Mouse (Mus musculus): Measurements from ENCODE around the gene Tanc2. TPM values are rescaled to one million over a fixed set of nuclear protein-coding genes. Genes with fewer than 3 reads are reported as not detected.
A peak's percentile ranks its signal among the peaks of the same experiment; 100 is the strongest.

The Tanc2 gene
- polyA plus RNA-seq, 1 experiment, result 2.6 TPM

DNA sequence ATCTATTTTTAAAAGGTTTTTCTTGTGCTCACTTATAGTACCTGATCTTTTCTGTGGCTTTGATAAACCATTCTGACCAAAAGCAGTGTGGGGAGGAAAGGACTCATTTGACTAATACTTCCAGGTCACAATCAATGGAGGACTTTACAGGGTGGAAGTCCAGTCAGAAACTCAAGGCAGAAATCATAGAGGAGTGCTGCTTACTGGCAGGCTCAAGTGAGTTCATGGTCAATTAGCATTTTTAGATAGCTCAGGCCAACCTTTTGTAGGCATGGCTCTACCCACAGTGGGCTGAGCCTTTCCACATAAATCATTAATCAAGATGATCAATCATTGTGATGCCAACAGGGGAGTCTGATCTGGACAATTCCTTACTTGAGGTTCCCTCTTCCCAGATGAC is 12.4 kb downstream of the Tanc2 start:
- H3K27ac ChIP-seq (ENCODE audit: control insufficient read depth, insufficient read depth, low read length), result no peak overlapping the region
- H3K36me3 ChIP-seq (ENCODE audit: control insufficient read depth, insufficient read depth, low read length), result no peaks in the 10 kb centered on the region
- no peak overlapping the region for H3K4me3 ChIP-seq (ENCODE audit: control insufficient read depth, insufficient read depth, low read length)
- DNase-seq, result no peak
- no peak for TF ChIP-seq POLR2A (IDR thresholded peaks at IDR 0.05; ENCODE audit: control insufficient read depth, extremely low read depth, insufficient read depth, low read length, poor library complexity)
- no peak for TF ChIP-seq CTCF (IDR thresholded peaks at IDR 0.05; ENCODE audit: borderline replicate concordance, control insufficient read depth, extremely low read depth, insufficient read depth, low read length, poor library complexity)
- no peaks in the 10 kb centered on the region for H3K4me1 ChIP-seq (replicated peaks; ENCODE audit: control insufficient read depth, insufficient read depth, low read length)
- no peaks in the 10 kb centered on the region for H3K27me3 ChIP-seq (ENCODE audit: control insufficient read depth, insufficient read depth, low read length)

DNA sequence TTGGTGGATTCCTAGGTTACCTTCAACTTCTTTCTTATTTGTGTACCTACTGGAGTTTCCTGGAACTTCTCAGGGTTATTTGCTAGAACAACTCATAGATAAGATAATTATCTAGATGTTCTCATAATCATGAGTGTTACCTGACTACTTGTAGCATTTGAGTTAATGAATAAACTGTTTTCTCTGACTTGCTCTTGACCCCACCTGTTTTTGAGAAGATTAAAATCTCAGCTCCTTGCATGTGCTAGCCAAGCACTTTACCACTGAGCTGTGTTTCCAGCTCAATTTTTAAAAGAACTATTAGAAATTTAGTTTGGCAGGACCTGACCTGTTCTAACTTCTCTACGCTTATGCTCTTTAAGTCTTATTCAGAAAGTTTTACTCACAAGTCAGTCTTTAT is 36.4 kb downstream of the Tanc2 start:
- no peak for DNase-seq
- Histone ChIP-seq H3K27me3 (ENCODE audit: control insufficient read depth, insufficient read depth, low read length) (no peaks in the 10 kb centered on the region), H3K27ac (ENCODE audit: control insufficient read depth, insufficient read depth, low read length) (no peak overlapping the region), H3K4me3 (ENCODE audit: control insufficient read depth, insufficient read depth, low read length) (no peak overlapping the region), H3K4me1 (replicated peaks; ENCODE audit: control insufficient read depth, insufficient read depth, low read length) (no peaks in the 10 kb centered on the region), H3K36me3 (ENCODE audit: control insufficient read depth, insufficient read depth, low read length) (no peaks in the 10 kb centered on the region)
- no peak for TF ChIP-seq POLR2A (IDR thresholded peaks at IDR 0.05; ENCODE audit: control insufficient read depth, extremely low read depth, insufficient read depth, low read length, poor library complexity)
- TF ChIP-seq CTCF (IDR thresholded peaks at IDR 0.05; ENCODE audit: borderline replicate concordance, control insufficient read depth, extremely low read depth, insufficient read depth, low read length, poor library complexity), result no peak
- WGBS, result 93% methylated on average over 1 of the region's 1 CpGs

DNA sequence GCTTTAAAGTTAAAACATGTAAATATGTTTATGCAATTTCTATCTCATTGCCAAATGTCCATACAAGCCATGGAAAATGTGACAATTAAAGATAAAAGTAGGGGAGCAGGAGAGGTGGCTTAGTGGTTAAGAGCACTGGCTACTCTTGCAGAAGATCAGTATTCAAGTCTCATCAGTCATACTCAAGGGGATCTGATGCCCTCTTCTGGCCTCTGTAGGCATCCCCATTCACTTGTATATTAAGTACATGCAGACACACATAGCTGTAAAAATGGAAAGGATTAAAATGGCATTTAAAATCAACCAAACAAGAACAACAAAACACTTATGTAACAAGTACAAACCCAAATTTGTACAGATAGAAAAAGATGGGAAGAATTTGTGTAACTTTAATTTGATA is 54.2 kb downstream of the Tanc2 start:
- H3K36me3 ChIP-seq (ENCODE audit: control insufficient read depth, insufficient read depth, low read length), result no peaks in the 10 kb centered on the region
- TF ChIP-seq POLR2A (IDR thresholded peaks at IDR 0.05; ENCODE audit: control insufficient read depth, extremely low read depth, insufficient read depth, low read length, poor library complexity) (no peak), CTCF (IDR thresholded peaks at IDR 0.05; ENCODE audit: borderline replicate concordance, control insufficient read depth, extremely low read depth, insufficient read depth, low read length, poor library complexity) (no peak)
- H3K4me1 ChIP-seq (replicated peaks; ENCODE audit: control insufficient read depth, insufficient read depth, low read length), result no peaks in the 10 kb centered on the region
- peak; percentile 2 for DNase-seq
- no peaks in the 10 kb centered on the region for H3K27me3 ChIP-seq (ENCODE audit: control insufficient read depth, insufficient read depth, low read length)
- no peak overlapping the region for H3K27ac ChIP-seq (ENCODE audit: control insufficient read depth, insufficient read depth, low read length)
- H3K4me3 ChIP-seq (ENCODE audit: control insufficient read depth, insufficient read depth, low read length), result no peak overlapping the region

DNA sequence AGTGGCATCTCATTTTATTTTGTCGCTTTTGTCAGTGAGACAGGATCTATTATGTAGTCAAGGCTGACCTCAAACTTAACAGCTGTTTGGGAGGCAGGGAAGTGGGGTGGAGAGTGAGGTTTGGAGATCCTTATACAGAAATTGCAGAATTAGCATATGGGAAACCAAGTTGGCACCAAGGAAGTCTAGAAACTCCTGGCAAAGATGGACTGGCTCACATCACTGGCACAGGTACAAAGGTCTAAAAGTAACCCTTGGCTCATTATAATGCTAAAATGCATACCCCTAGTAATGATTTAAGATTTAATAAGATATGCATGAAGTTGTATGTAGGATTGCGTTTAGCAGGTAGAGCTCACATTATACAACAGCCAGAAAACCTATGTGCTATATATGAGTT is 58.2 kb downstream of the Tanc2 start:
- Histone ChIP-seq H3K27ac (ENCODE audit: control insufficient read depth, insufficient read depth, low read length) (no peak overlapping the region), H3K4me3 (ENCODE audit: control insufficient read depth, insufficient read depth, low read length) (no peak overlapping the region), H3K36me3 (ENCODE audit: control insufficient read depth, insufficient read depth, low read length) (no peaks in the 10 kb centered on the region), H3K4me1 (replicated peaks; ENCODE audit: control insufficient read depth, insufficient read depth, low read length) (no peaks in the 10 kb centered on the region), H3K27me3 (ENCODE audit: control insufficient read depth, insufficient read depth, low read length) (no peaks in the 10 kb centered on the region)
- 95% methylated on average over 2 of the region's 2 CpGs for WGBS
- TF ChIP-seq POLR2A (IDR thresholded peaks at IDR 0.05; ENCODE audit: control insufficient read depth, extremely low read depth, insufficient read depth, low read length, poor library complexity) (no peak), CTCF (IDR thresholded peaks at IDR 0.05; ENCODE audit: borderline replicate concordance, control insufficient read depth, extremely low read depth, insufficient read depth, low read length, poor library complexity) (no peak)
- no peak for DNase-seq

DNA sequence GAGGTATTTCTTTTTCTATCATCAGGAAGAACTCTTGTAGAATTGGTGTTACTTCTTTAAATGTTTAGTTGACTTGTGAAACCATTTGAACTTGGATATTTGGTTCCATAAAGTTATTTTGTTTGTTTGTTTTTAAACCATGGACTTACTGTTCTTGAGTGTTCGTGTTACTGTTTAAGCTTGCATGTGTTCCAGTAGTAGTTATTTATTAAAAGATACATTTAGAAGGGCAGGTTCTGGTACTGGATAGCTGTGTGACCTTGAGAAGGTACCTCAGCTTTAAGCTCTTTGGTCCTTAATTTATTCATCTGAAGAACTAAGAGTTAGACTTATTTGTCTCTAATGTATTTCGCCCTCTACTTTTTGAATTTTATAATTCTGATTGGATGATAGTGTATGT is 64.8 kb downstream of the Tanc2 start:
- WGBS, result 95% methylated on average over 2 of the region's 2 CpGs
- TF ChIP-seq CTCF (IDR thresholded peaks at IDR 0.05; ENCODE audit: borderline replicate concordance, control insufficient read depth, extremely low read depth, insufficient read depth, low read length, poor library complexity), result no peak
- no peak for TF ChIP-seq POLR2A (IDR thresholded peaks at IDR 0.05; ENCODE audit: control insufficient read depth, extremely low read depth, insufficient read depth, low read length, poor library complexity)
- Histone ChIP-seq H3K4me3 (ENCODE audit: control insufficient read depth, insufficient read depth, low read length) (no peak overlapping the region), H3K4me1 (replicated peaks; ENCODE audit: control insufficient read depth, insufficient read depth, low read length) (no peaks in the 10 kb centered on the region), H3K27ac (ENCODE audit: control insufficient read depth, insufficient read depth, low read length) (no peak overlapping the region), H3K36me3 (ENCODE audit: control insufficient read depth, insufficient read depth, low read length) (no peaks in the 10 kb centered on the region), H3K27me3 (ENCODE audit: control insufficient read depth, insufficient read depth, low read length) (no peaks in the 10 kb centered on the region)
- DNase-seq, result no peak

DNA sequence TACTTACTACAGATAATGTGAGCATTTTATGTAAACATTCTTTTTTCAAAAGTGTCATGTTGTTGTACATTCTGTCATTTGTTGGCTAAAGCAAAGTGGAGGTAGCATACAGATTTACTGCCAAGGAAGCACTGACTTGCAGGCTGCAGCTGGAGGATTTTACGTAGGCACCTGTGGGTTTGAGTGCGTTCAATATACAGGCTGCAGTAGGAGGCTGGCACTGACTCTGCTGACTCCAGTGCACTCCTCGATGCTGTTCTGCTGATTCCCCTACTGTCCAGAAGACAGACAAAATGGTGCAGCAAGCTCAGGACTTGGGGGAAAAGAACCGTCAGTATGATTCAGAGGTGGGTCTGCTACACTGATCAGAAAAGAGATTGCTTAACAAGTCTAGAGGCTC is 65.5 kb downstream of the Tanc2 start:
- H3K27me3 ChIP-seq (ENCODE audit: control insufficient read depth, insufficient read depth, low read length), result no peaks in the 10 kb centered on the region
- H3K36me3 ChIP-seq (ENCODE audit: control insufficient read depth, insufficient read depth, low read length), result no peaks in the 10 kb centered on the region
- TF ChIP-seq POLR2A (IDR thresholded peaks at IDR 0.05; ENCODE audit: control insufficient read depth, extremely low read depth, insufficient read depth, low read length, poor library complexity) (no peak), CTCF (IDR thresholded peaks at IDR 0.05; ENCODE audit: borderline replicate concordance, control insufficient read depth, extremely low read depth, insufficient read depth, low read length, poor library complexity) (no peak)
- H3K4me1 ChIP-seq (replicated peaks; ENCODE audit: control insufficient read depth, insufficient read depth, low read length), result no peaks in the 10 kb centered on the region
- H3K27ac ChIP-seq (ENCODE audit: control insufficient read depth, insufficient read depth, low read length), result no peak overlapping the region
- no peak overlapping the region for H3K4me3 ChIP-seq (ENCODE audit: control insufficient read depth, insufficient read depth, low read length)
- no peak for DNase-seq
- WGBS, result 91% methylated on average over 4 of the region's 4 CpGs

DNA sequence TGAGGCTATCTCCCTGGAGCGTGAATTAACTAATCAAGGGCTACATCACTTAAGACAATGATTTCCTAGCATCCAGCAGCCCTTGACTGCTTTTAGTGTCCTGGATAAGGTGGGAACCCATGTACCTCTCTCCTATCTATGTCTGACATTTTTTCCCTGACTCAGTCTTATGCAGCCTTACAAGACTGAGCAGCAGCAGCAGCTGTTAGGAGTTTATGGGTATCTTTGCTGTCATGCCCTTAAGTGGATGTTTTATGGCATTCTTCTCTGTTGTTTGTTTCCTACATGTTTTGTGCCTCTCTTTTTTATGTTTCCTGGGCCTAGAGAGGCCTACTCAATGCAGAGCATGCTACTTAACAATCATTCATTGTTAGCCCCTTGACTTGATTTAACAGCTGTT is 78.1 kb downstream of the Tanc2 start:
- no peak for DNase-seq
- no peaks in the 10 kb centered on the region for H3K36me3 ChIP-seq (ENCODE audit: control insufficient read depth, insufficient read depth, low read length)
- TF ChIP-seq CTCF (IDR thresholded peaks at IDR 0.05; ENCODE audit: borderline replicate concordance, control insufficient read depth, extremely low read depth, insufficient read depth, low read length, poor library complexity), result no peak
- TF ChIP-seq POLR2A (IDR thresholded peaks at IDR 0.05; ENCODE audit: control insufficient read depth, extremely low read depth, insufficient read depth, low read length, poor library complexity), result no peak
- no peaks in the 10 kb centered on the region for H3K27me3 ChIP-seq (ENCODE audit: control insufficient read depth, insufficient read depth, low read length)
- H3K27ac ChIP-seq (ENCODE audit: control insufficient read depth, insufficient read depth, low read length), result no peak overlapping the region
- WGBS, result 100% methylated on average over 1 of the region's 1 CpGs
- no peaks in the 10 kb centered on the region for H3K4me1 ChIP-seq (replicated peaks; ENCODE audit: control insufficient read depth, insufficient read depth, low read length)
- H3K4me3 ChIP-seq (ENCODE audit: control insufficient read depth, insufficient read depth, low read length), result no peak overlapping the region

All from thymus, adult 2 months (tissue).